Mouse (Mus musculus) gonadal fat pad, adult 2 months (tissue): ENCODE results near the gene Spock2. TPM values are rescaled to one million over a fixed set of nuclear protein-coding genes. Genes with fewer than 3 reads are reported as not detected.
A peak's percentile ranks its signal among the peaks of the same experiment; 100 is the strongest.
"Not testable (repeated sequence)": the region's sequence is repeated elsewhere in the genome, so short reads cannot be mapped to it uniquely, and the experiment has no call there.

Experiments
- DNase-seq: peaks from one replicate; pipeline ENCODE4 v3.0.0-alpha.2; 2012; ENCODE audit warnings: low read depth
- polyA plus RNA-seq: library from polyadenylated mRNA; depleted of rRNA; stranded (reverse); fragments of >200 nt; gene quantifications from 2 replicates; pipeline ENCODE4 v1.2.3, GENCODE M21; 2012; rRNA removed

The Spock2 gene
- polyA plus RNA-seq, 1 experiment: 29.0 TPM

- peak; percentile 6 for DNase-seq
These were observed 42.1 kb downstream of the Spock2 start for GRCm38 (mm10) chr10:60148087-60148486.

- no peak for DNase-seq
These were observed 45.2 kb downstream of the Spock2 start for GRCm38 (mm10) chr10:60151107-60151663.

- no peak for DNase-seq
These were observed 50.0 kb downstream of the Spock2 start for GRCm38 (mm10) chr10:60156016-60156415.

- no peak for DNase-seq
These were observed 52.1 kb downstream of the Spock2 start for GRCm38 (mm10) chr10:60158144-60158543.

GRCm38 (mm10) chr10:60161397-60161796, 55.4 kb downstream of the Spock2 start:
- DNase-seq: not testable (repeated sequence)

- DNase-seq: not testable (repeated sequence)
These were observed 56.4 kb downstream of the Spock2 start for GRCm38 (mm10) chr10:60162184-60162972.

- DNase-seq: no peak
These were observed 56.9 kb downstream of the Spock2 start for GRCm38 (mm10) chr10:60162973-60163255.

GRCm38 (mm10) chr10:60164869-60165268, 58.9 kb downstream of the Spock2 start:
- DNase-seq: no peak

GRCm38 (mm10) chr10:60166068-60166467, 60.0 kb downstream of the Spock2 start:
- DNase-seq: no peak

- no peak for DNase-seq
These were observed 62.3 kb downstream of the Spock2 start for GRCm38 (mm10) chr10:60168306-60168705.

GRCm38 (mm10) chr10:60168960-60169359, 62.9 kb downstream of the Spock2 start:
- no peak for DNase-seq

GRCm38 (mm10) chr10:60170326-60171089, 64.5 kb downstream of the Spock2 start:
- DNase-seq: no peak

- no peak for DNase-seq
These were observed 65.3 kb downstream of the Spock2 start for GRCm38 (mm10) chr10:60171368-60171767.

GRCm38 (mm10) chr10:60172306-60172705, 66.3 kb downstream of the Spock2 start:
- DNase-seq: no peak

- peak; percentile 34 for DNase-seq
These were observed 67.0 kb downstream of the Spock2 start for GRCm38 (mm10) chr10:60173035-60173434.

GRCm38 (mm10) chr10:60174506-60174905, 68.5 kb downstream of the Spock2 start:
- no peak for DNase-seq

- not testable (repeated sequence) for DNase-seq
These were observed 69.3 kb downstream of the Spock2 start for GRCm38 (mm10) chr10:60175306-60175705.

Other genes with a start within 250 kb of the Spock2 start
- 50.2 and 73.4 TPM in 2 replicates for gene Dnajb12, start 226.7 kb upstream of the Spock2 start, polyA plus RNA-seq
- gene Ddit4, start 154.4 kb upstream of the Spock2 start, polyA plus RNA-seq: 94.7 and 116 TPM in 2 replicates
- gene Ascc1, start 103.4 kb upstream of the Spock2 start, polyA plus RNA-seq: 31.5 and 36.3 TPM in 2 replicates
- 67.6 and 96.9 TPM in 2 replicates for gene Anapc16, start 103.1 kb upstream of the Spock2 start, polyA plus RNA-seq
- gene Chst3, start 113.0 kb downstream of the Spock2 start, polyA plus RNA-seq: 1.2 and 1.4 TPM in 2 replicates
- 1,616 and 1,617 TPM in 2 replicates for gene Psap, start 171.4 kb downstream of the Spock2 start, polyA plus RNA-seq
- gene Vsir, start 240.6 kb downstream of the Spock2 start, polyA plus RNA-seq: 63.4 and 89.7 TPM in 2 replicates